Mouse (Mus musculus): ENCODE data around the gene Hoxb4. TPM values are rescaled to one million over a fixed set of nuclear protein-coding genes. Genes with fewer than 3 reads are reported as not detected.

Hoxb4 gene
- total RNA-seq, 2 experiments from 2014 or later: not detected

- DNase-seq (ENCODE audit: low spot score in 2 of 2): no peak
Observed at GRCm38 (mm10) chr11:96332105-96332504, 14.0 kb downstream of the Hoxb4 start.

GRCm38 (mm10) chr11:96332618-96333032 lies 14.6 kb downstream of the Hoxb4 start:
- DNase-seq (ENCODE audit: low spot score in 2 of 2): no peak

- no peak for DNase-seq (ENCODE audit: low spot score in 2 of 2)
Observed at GRCm38 (mm10) chr11:96333241-96334001, 15.4 kb downstream of the Hoxb4 start.

GRCm38 (mm10) chr11:96334002-96334364 lies 15.9 kb downstream of the Hoxb4 start:
- no peak for DNase-seq (ENCODE audit: low spot score in 2 of 2)

- no peak for DNase-seq (ENCODE audit: low spot score in 2 of 2)
Observed at GRCm38 (mm10) chr11:96334998-96335397, 16.9 kb downstream of the Hoxb4 start.

GRCm38 (mm10) chr11:96336597-96336996 lies 18.5 kb downstream of the Hoxb4 start:
- no peak for DNase-seq (ENCODE audit: low spot score in 2 of 2)

- DNase-seq (ENCODE audit: low spot score in 2 of 2): no peak
Observed at GRCm38 (mm10) chr11:96337026-96337425, 19.0 kb downstream of the Hoxb4 start.

GRCm38 (mm10) chr11:96338957-96339855 lies 21.1 kb downstream of the Hoxb4 start:
- DNase-seq (ENCODE audit: low spot score in 2 of 2): no peak

GRCm38 (mm10) chr11:96340698-96341365 lies 22.8 kb downstream of the Hoxb4 start:
- DNase-seq (ENCODE audit: low spot score in 2 of 2): no peak

- no peak for DNase-seq (ENCODE audit: low spot score in 2 of 2)
Observed at GRCm38 (mm10) chr11:96341701-96342575, 23.9 kb downstream of the Hoxb4 start.

GRCm38 (mm10) chr11:96342576-96342930 lies 24.5 kb downstream of the Hoxb4 start:
- no peak for DNase-seq (ENCODE audit: low spot score in 2 of 2)

GRCm38 (mm10) chr11:96343206-96343745 lies 25.2 kb downstream of the Hoxb4 start:
- no peak for DNase-seq (ENCODE audit: low spot score in 2 of 2)

- no peak for DNase-seq (ENCODE audit: low spot score in 2 of 2)
Observed at GRCm38 (mm10) chr11:96344061-96344877, 26.2 kb downstream of the Hoxb4 start.

GRCm38 (mm10) chr11:96344878-96345159 lies 26.8 kb downstream of the Hoxb4 start:
- no peak for DNase-seq (ENCODE audit: low spot score in 2 of 2)

GRCm38 (mm10) chr11:96345220-96345892 lies 27.3 kb downstream of the Hoxb4 start:
- no peak for DNase-seq (ENCODE audit: low spot score in 2 of 2)

- no peak for DNase-seq (ENCODE audit: low spot score in 2 of 2)
Observed at GRCm38 (mm10) chr11:96345893-96346806, 28.1 kb downstream of the Hoxb4 start.

GRCm38 (mm10) chr11:96346916-96347520 lies 29.0 kb downstream of the Hoxb4 start:
- no peak for DNase-seq (ENCODE audit: low spot score in 2 of 2)

GRCm38 (mm10) chr11:96347717-96348116 lies 29.6 kb downstream of the Hoxb4 start:
- no peak for DNase-seq (ENCODE audit: low spot score in 2 of 2)

All from layer of hippocampus, adult 18-20 months (tissue).